In the genomic region with DNA sequence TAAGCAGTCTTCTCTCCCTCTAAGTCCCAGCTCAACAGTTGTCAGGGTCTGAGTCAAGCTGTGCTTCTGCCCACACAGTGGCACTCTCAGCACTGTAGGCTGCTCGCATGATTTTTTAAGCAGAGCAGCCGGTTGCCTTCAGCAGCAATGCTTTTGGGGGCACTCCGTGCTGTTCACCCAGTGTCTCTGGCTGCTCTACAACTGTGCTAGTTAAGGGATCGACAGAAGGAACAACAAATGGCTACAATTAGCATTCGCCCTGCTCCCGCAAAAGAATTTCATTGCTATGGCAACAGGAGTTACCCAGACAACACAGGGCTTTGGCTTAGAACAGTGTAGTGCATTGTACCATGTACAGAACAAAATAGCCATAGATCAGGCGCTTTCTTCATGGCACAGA, we compare ENCODE assay signal across 8 mouse cellular contexts.
DNase-seq lines count a peak whose midpoint lies in the region.
"Had no signal": no experiment of that assay in that cellular context is flagged by ENCODE, and none has a peak within 500 bp of the region (broad histone marks: within the 10 kb centered on the region; RNA-seq: fewer than 3 reads in every experiment).

No protein-coding gene starts in this region.

- peak overlapping the region; percentile 35 for H3K4me3 ChIP-seq in embryonic facial prominence, embryonic 10.5 days
- H3K4me3 ChIP-seq in hindbrain, embryonic 10.5 days, result peak overlapping the region; percentile 27
- H3K4me3 ChIP-seq: myocyte had no signal

- no peaks in the 10 kb centered on the region for H3K27me3 ChIP-seq in embryonic facial prominence, embryonic 10.5 days (replicated peaks; ENCODE audit: low read depth, poor library complexity, severe bottlenecking)
- no peaks in the 10 kb centered on the region for H3K27me3 ChIP-seq in hindbrain, embryonic 10.5 days (ENCODE audit: insufficient read depth, poor library complexity, severe bottlenecking)

- 0 out of 2 replicates have a peak, but pooled peaks cover 4% of the 10 kb centered on the region for H3K36me3 ChIP-seq in embryonic facial prominence, embryonic 10.5 days (replicated peaks)
- H3K36me3 ChIP-seq in hindbrain, embryonic 10.5 days, result no peaks in the 10 kb centered on the region

- H3K27ac ChIP-seq in embryonic facial prominence, embryonic 10.5 days (replicated peaks), result peak overlapping the region; percentile 76
- peak overlapping the region; percentile 77 for H3K27ac ChIP-seq in hindbrain, embryonic 10.5 days

- H3K9me3 ChIP-seq in embryonic facial prominence, embryonic 10.5 days, result no peaks in the 10 kb centered on the region
- H3K9me3 ChIP-seq in hindbrain, embryonic 10.5 days, result no peaks in the 10 kb centered on the region

- H3K4me1 ChIP-seq in embryonic facial prominence, embryonic 10.5 days, result peaks cover 17% of the 10 kb centered on the region
- peaks cover 32% of the 10 kb centered on the region for H3K4me1 ChIP-seq in hindbrain, embryonic 10.5 days (replicated peaks)

- WGBS in embryonic facial prominence, embryonic 10.5 days, result 14% methylated on average over 7 of the region's 7 CpGs
- 9% methylated on average over 7 of the region's 7 CpGs for WGBS in hindbrain, embryonic 10.5 days

- peak; percentile 19 for DNase-seq in cerebellum, adult 9-10 months
- peak; percentile 65 for DNase-seq in embryonic facial prominence, embryonic 10.5 days (ENCODE audit: low spot score)
- peak; percentile 68 for DNase-seq in hindbrain, embryonic 10.5 days (ENCODE audit: low spot score)
- DNase-seq in left cerebral cortex, postnatal 25 days (ENCODE audit: low spot score in 2 of 2), result peak; percentile 82 to 97
- peak; percentile 81 to 85 for DNase-seq in right cerebral cortex, adult 2 months (ENCODE audit: low spot score in 2 of 2)
- DNase-seq in urinary bladder, adult 18-20 months (ENCODE audit: low spot score in 2 of 2), result no peak
- DNase-seq in c-Kit-positive CD71-positive TER-119-positive erythroid progenitor cells, embryonic 14.5 days (ENCODE audit: low spot score), result no peak

- intact Hi-C loops in left cerebral cortex, postnatal 25 days (cut with DNase I), result loop anchor here (2.0 to 5.0 kb wide), 2 partner anchors 72 to 592 kb away; no protein-coding TSS in a partner anchor

Comparison
In these comparisons a context has a peak if more than half of its experiments do, and no peak if none do; other contexts are left out.
1. DNase-seq: peak in cerebellum, adult 9-10 months (single experiment), embryonic facial prominence, embryonic 10.5 days (single experiment), hindbrain, embryonic 10.5 days (single experiment), left cerebral cortex, postnatal 25 days (2 of 2) and right cerebral cortex, adult 2 months (2 of 2); none in urinary bladder, adult 18-20 months (0 of 2) and c-Kit-positive CD71-positive TER-119-positive erythroid progenitor cells, embryonic 14.5 days (single experiment).